Mouse (Mus musculus): ENCODE results near the gene Gm20388.

Gene Gm20388

GRCm38 (mm10) chr8:121663101-121663500 is 1752.5 kb downstream of the Gm20388 start:
- no peak for DNase-seq (ENCODE audit: extremely low read depth, insufficient read length, low spot score)

- peak; percentile 89 for DNase-seq (ENCODE audit: extremely low read depth, insufficient read length, low spot score)
Measured at GRCm38 (mm10) chr8:121665329-121665728, 1754.7 kb downstream of the Gm20388 start.

GRCm38 (mm10) chr8:121667936-121668500 is 1757.4 kb downstream of the Gm20388 start:
- peak; percentile 61 for DNase-seq (ENCODE audit: extremely low read depth, insufficient read length, low spot score)

GRCm38 (mm10) chr8:121668553-121668952 is 1757.9 kb downstream of the Gm20388 start:
- peak; percentile 82 for DNase-seq (ENCODE audit: extremely low read depth, insufficient read length, low spot score)

GRCm38 (mm10) chr8:121669208-121669607 is 1758.6 kb downstream of the Gm20388 start:
- DNase-seq (ENCODE audit: extremely low read depth, insufficient read length, low spot score): peak; percentile 88

- DNase-seq (ENCODE audit: extremely low read depth, insufficient read length, low spot score): no peak
Measured at GRCm38 (mm10) chr8:121673153-121673552, 1762.5 kb downstream of the Gm20388 start.

- no peak for DNase-seq (ENCODE audit: extremely low read depth, insufficient read length, low spot score)
Measured at GRCm38 (mm10) chr8:121673917-121674316, 1763.3 kb downstream of the Gm20388 start.

GRCm38 (mm10) chr8:121674524-121674923 is 1763.9 kb downstream of the Gm20388 start:
- DNase-seq (ENCODE audit: extremely low read depth, insufficient read length, low spot score): no peak

GRCm38 (mm10) chr8:121675161-121675560 is 1764.5 kb downstream of the Gm20388 start:
- no peak for DNase-seq (ENCODE audit: extremely low read depth, insufficient read length, low spot score)

- no peak for DNase-seq (ENCODE audit: extremely low read depth, insufficient read length, low spot score)
Measured at GRCm38 (mm10) chr8:121675701-121676100, 1765.1 kb downstream of the Gm20388 start.

GRCm38 (mm10) chr8:121678696-121679095 is 1768.1 kb downstream of the Gm20388 start:
- DNase-seq (ENCODE audit: extremely low read depth, insufficient read length, low spot score): no peak

- no peak for DNase-seq (ENCODE audit: extremely low read depth, insufficient read length, low spot score)
Measured at GRCm38 (mm10) chr8:121680896-121681295, 1770.3 kb downstream of the Gm20388 start.

GRCm38 (mm10) chr8:121681457-121681856 is 1770.8 kb downstream of the Gm20388 start:
- DNase-seq (ENCODE audit: extremely low read depth, insufficient read length, low spot score): no peak

GRCm38 (mm10) chr8:121683083-121683832 is 1772.6 kb downstream of the Gm20388 start:
- peak; percentile 64 for DNase-seq (ENCODE audit: extremely low read depth, insufficient read length, low spot score)

GRCm38 (mm10) chr8:121685419-121685818 is 1774.8 kb downstream of the Gm20388 start:
- no peak for DNase-seq (ENCODE audit: extremely low read depth, insufficient read length, low spot score)

- no peak for DNase-seq (ENCODE audit: extremely low read depth, insufficient read length, low spot score)
Measured at GRCm38 (mm10) chr8:121687455-121688161, 1777.0 kb downstream of the Gm20388 start.

- DNase-seq (ENCODE audit: extremely low read depth, insufficient read length, low spot score): no peak
Measured at GRCm38 (mm10) chr8:121688496-121688895, 1777.9 kb downstream of the Gm20388 start.

GRCm38 (mm10) chr8:121694453-121694852 is 1783.8 kb downstream of the Gm20388 start:
- no peak for DNase-seq (ENCODE audit: extremely low read depth, insufficient read length, low spot score)

- DNase-seq (ENCODE audit: extremely low read depth, insufficient read length, low spot score): peak; percentile 84
Measured at GRCm38 (mm10) chr8:121695585-121696184, 1785.0 kb downstream of the Gm20388 start.

- no peak for DNase-seq (ENCODE audit: extremely low read depth, insufficient read length, low spot score)
Measured at GRCm38 (mm10) chr8:121697735-121698614, 1787.3 kb downstream of the Gm20388 start.

All from 3134 (cell line).